Mouse (Mus musculus) lung, embryonic 16.5 days (tissue): Measurements from ENCODE around the gene Slc5a5. TPM values are rescaled to one million over a fixed set of nuclear protein-coding genes. Genes with fewer than 3 reads are reported as not detected.

Experiments
- ATAC-seq: fragments of 200-750 bp; cut with Nextera tagmentation; 2 replicates; pipeline ENCODE4 v1.8.0; 2017; ENCODE audit warnings: low read depth, mild to moderate bottlenecking, moderate library complexity
- H3K27ac ChIP-seq: fragments of 300-500 bp; sonication (generic); 2 replicates; pipeline ENCODE4 v1.5.1; 2014; ENCODE audit warnings: mild to moderate bottlenecking, control low read depth, low read length
- H3K27me3 ChIP-seq: fragments of 300-500 bp; sonication (generic); 2 replicates; pipeline ENCODE4 v1.6.1; 2014; ENCODE audit warnings: low read depth, low read length, mixed read lengths; ENCODE audit not compliant: control insufficient read depth, insufficient read depth
- H3K36me3 ChIP-seq: fragments of 300-500 bp; sonication (generic); 2 replicates; pipeline ENCODE4 v1.6.1; 2014; ENCODE audit warnings: low read length; ENCODE audit not compliant: control insufficient read depth, insufficient read depth
- H3K4me1 ChIP-seq: fragments of 300-500 bp; sonication (generic); replicated peaks from 2 replicates; pipeline ENCODE4 v1.6.1; 2014; ENCODE audit warnings: low read length, mixed read lengths; ENCODE audit not compliant: control insufficient read depth, insufficient read depth
- H3K4me2 ChIP-seq: fragments of 300-500 bp; sonication (generic); 2 replicates; pipeline ENCODE4 v1.6.1; 2014; ENCODE audit warnings: low read depth, low read length, control low read depth
- H3K4me3 ChIP-seq: fragments of 300-500 bp; sonication (generic); 2 replicates; pipeline ENCODE4 v1.5.1; 2014; ENCODE audit warnings: mild to moderate bottlenecking, low read length, control low read depth
- H3K9ac ChIP-seq: fragments of 300-500 bp; sonication (generic); 2 replicates; pipeline ENCODE4 v1.6.1; 2014; ENCODE audit warnings: low read length, control low read depth
- H3K9me3 ChIP-seq: fragments of 300-500 bp; sonication (generic); 2 replicates; pipeline ENCODE4 v1.6.1; 2016; ENCODE audit warnings: low read length; ENCODE audit not compliant: control insufficient read depth
- WGBS: fragments of 180-500 bp; shearing (Covaris S2); extraction: QIAGEN DNeasy Blood & Tissue Kit; methylation state at CpG from one replicate; pipeline ENCODE4 v1.1.7; 2014; 5-methylcytosine and 5-hydroxymethylcytosine counted together
- polyA plus RNA-seq: library from polyadenylated mRNA; unstranded; fragments of >200 nt; fragmentation: Nextera tagmentation; extraction: Ambion mirVana; gene quantifications from 2 replicates; pipeline ENCODE4 v1.2.1, GENCODE M21; 2015

Gene Slc5a5
- polyA plus RNA-seq, 1 experiment from 2014 or later = 0.13 TPM

DNA sequence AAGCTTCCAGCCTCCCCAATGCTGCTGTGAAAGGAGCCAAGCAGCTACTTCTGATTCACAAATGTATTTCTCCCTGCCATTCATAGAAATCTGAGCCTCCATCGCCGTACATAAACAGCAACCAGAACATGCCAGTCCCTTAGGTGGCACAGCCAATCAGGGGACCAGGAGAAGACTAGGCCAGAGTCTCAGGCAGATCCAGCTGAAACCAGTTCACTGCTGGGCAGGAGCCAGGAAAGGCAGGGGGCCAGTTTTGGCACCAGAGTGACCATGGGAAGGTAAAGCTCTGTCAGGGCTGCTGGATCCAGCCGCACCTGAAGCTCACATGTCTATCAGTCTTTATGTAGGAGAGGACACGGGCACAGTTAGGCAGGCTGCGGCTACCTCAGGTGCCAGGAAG lies 1.9 kb downstream of the Slc5a5 start:
- 87% methylated on average over 5 of the region's 5 CpGs for WGBS
- peaks cover 9% of the 10 kb centered on the region for H3K4me1 ChIP-seq
- no peak overlapping the region for H3K4me2 ChIP-seq
- H3K27me3 ChIP-seq = peaks cover 34% of the 10 kb centered on the region
- no peak overlapping the region for H3K4me3 ChIP-seq
- H3K9ac ChIP-seq = no peak overlapping the region
- no peak for ATAC-seq
- peaks cover 17% of the 10 kb centered on the region for H3K36me3 ChIP-seq
- H3K9me3 ChIP-seq = no peaks in the 10 kb centered on the region
- H3K27ac ChIP-seq = no peak overlapping the region

- no peak overlapping the region for H3K4me3 ChIP-seq
- H3K9ac ChIP-seq = no peak overlapping the region
- WGBS = 2% methylated on average over 16 of the region's 18 CpGs
- H3K4me2 ChIP-seq = no peak overlapping the region
- ATAC-seq = no peak
- H3K4me1 ChIP-seq = peaks cover 7% of the 10 kb centered on the region
- no peak overlapping the region for H3K27ac ChIP-seq
- H3K36me3 ChIP-seq = no peaks in the 10 kb centered on the region
- H3K9me3 ChIP-seq = no peaks in the 10 kb centered on the region
- peaks cover 23% of the 10 kb centered on the region for H3K27me3 ChIP-seq
Observed at GRCm38 (mm10) chr8:70887669-70888068, 4.9 kb downstream of the Slc5a5 start.

DNA sequence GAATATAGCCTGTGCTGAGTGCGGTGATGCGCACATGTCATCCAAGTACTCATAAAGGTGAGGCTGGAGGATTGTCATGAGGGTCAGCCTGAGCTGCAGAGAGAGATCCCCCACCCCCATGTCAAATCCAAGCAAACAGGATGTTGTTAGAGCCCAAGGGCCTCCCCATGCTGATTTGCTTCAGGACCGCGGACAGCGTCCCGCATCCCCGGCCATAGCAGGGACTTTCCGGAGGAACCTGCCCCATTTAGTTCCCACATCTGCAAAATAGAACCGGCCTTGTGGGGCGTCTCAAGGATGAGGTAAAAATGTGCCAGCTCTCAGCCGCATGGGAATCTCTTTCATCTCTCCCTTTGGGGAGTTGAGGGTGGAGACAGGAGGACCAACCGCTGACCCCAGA lies 6.9 kb downstream of the Slc5a5 start:
- ATAC-seq = no peak
- Histone ChIP-seq H3K9ac (no peak overlapping the region), H3K27ac (no peak overlapping the region), H3K4me2 (no peak overlapping the region), H3K4me3 (no peak overlapping the region), H3K27me3 (peaks cover 2% of the 10 kb centered on the region; the same call in 1 of the 2 replicates), H3K36me3 (no peaks in the 10 kb centered on the region), H3K4me1 (no peaks in the 10 kb centered on the region; the same call in none of the 2 replicates), H3K9me3 (no peaks in the 10 kb centered on the region)
- 15% methylated on average over 12 of the region's 12 CpGs for WGBS

GRCm38 (mm10) chr8:70884683-70885082 lies 7.9 kb downstream of the Slc5a5 start:
- no peaks in the 10 kb centered on the region for H3K36me3 ChIP-seq
- no peak overlapping the region for H3K4me2 ChIP-seq
- no peak overlapping the region for H3K9ac ChIP-seq
- no peaks in the 10 kb centered on the region for H3K27me3 ChIP-seq
- H3K27ac ChIP-seq = no peak overlapping the region
- no peaks in the 10 kb centered on the region for H3K9me3 ChIP-seq
- no peak overlapping the region for H3K4me3 ChIP-seq
- 72% methylated on average over 10 of the region's 10 CpGs for WGBS
- H3K4me1 ChIP-seq = peaks cover 5% of the 10 kb centered on the region
- ATAC-seq = no peak

DNA sequence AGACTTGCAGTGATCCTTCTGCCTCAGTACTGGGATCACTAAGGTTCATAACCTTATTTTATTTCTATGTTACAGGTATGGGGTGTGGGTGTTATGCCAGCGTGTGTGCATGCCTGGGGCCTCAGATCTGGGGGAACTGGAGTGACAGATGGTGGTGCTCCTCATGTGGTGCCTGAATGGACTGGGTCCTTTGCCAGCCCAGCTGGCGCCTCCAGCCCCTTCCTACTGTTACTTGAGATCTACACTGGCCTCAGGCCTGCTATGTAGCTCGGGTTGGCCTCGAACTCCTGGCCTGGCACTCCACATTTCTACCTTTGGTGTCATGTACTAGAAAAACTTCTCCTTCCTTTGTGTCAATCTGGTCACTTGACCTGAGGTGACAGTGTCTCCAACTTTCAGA lies 8.4 kb downstream of the Slc5a5 start:
- H3K36me3 ChIP-seq = no peaks in the 10 kb centered on the region

DNA sequence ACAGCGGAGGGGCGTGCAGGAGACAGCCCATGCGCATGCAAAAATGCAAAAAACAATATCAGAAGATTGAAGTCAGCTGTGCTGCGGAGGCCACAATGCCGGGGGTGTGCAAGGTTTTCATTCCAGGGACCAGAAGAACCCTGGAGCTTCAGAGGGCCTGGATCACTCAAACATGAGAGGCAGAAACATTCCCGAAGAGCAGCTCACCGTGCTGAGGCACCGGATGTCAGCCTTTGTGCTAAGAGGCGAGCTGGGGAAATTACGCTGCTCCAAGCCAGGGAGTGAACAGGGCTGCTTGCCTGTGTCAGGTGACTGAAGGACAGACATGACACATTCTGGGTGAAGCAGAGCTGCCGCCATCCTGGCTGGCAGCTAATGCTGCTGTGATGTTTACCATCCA lies 12.0 kb downstream of the Slc5a5 start:
- H3K27me3 ChIP-seq = no peaks in the 10 kb centered on the region
- H3K4me2 ChIP-seq = no peak overlapping the region
- H3K4me3 ChIP-seq = no peak overlapping the region
- ATAC-seq = no peak
- H3K9ac ChIP-seq = no peak overlapping the region
- H3K9me3 ChIP-seq = no peaks in the 10 kb centered on the region
- H3K4me1 ChIP-seq = peaks cover 5% of the 10 kb centered on the region
- WGBS = 18% methylated on average over 11 of the region's 11 CpGs
- H3K36me3 ChIP-seq = no peaks in the 10 kb centered on the region
- no peak overlapping the region for H3K27ac ChIP-seq

More for the DNA sequence above, 8.4 kb downstream of the Slc5a5 start:
- peaks cover 5% of the 10 kb centered on the region for H3K4me1 ChIP-seq
- H3K27ac ChIP-seq = no peak overlapping the region
- 78% methylated on average over 4 of the region's 4 CpGs for WGBS
- H3K9ac ChIP-seq = no peak overlapping the region
- no peak overlapping the region for H3K4me2 ChIP-seq
- no peaks in the 10 kb centered on the region for H3K9me3 ChIP-seq
- no peak overlapping the region for H3K4me3 ChIP-seq
- no peak for ATAC-seq
- no peaks in the 10 kb centered on the region for H3K27me3 ChIP-seq

GRCm38 (mm10) chr8:70880126-70880525 lies 12.4 kb downstream of the Slc5a5 start:
- peaks cover 5% of the 10 kb centered on the region for H3K4me1 ChIP-seq
- 5% methylated on average over 4 of the region's 4 CpGs for WGBS
- no peaks in the 10 kb centered on the region for H3K36me3 ChIP-seq
- H3K27me3 ChIP-seq = no peaks in the 10 kb centered on the region
- no peak overlapping the region for H3K27ac ChIP-seq
- no peak overlapping the region for H3K4me2 ChIP-seq
- ATAC-seq = no peak
- H3K4me3 ChIP-seq = no peak overlapping the region
- no peak overlapping the region for H3K9ac ChIP-seq
- no peaks in the 10 kb centered on the region for H3K9me3 ChIP-seq

DNA sequence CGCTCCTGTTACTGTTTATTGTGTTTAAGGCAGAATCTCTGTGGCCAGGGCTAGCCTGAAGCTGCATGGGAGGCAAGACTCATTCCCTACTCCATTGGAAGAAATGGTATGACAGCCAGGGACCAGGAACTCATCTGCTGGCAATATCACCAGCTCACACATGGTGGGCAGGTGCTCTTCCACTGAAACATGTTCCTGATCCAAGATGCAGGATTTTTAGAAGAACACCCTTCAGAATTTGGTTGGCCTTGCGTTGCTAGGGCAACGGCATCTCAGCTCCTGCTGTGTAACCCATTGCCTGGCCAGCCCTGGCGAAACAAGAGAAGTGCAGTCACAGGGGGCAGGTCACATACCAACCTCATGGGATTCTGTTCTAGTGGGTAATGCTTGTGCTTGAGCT lies 13.1 kb downstream of the Slc5a5 start:
- H3K4me2 ChIP-seq = no peak overlapping the region
- ATAC-seq = no peak
- WGBS = 50% methylated on average over 4 of the region's 4 CpGs

GRCm38 (mm10) chr8:70878178-70878577 lies 14.4 kb downstream of the Slc5a5 start:
- Histone ChIP-seq H3K36me3 (no peaks in the 10 kb centered on the region), H3K9ac (no peak overlapping the region), H3K9me3 (no peaks in the 10 kb centered on the region), H3K4me3 (no peak overlapping the region), H3K4me1 (peaks cover 5% of the 10 kb centered on the region), H3K4me2 (no peak overlapping the region), H3K27me3 (no peaks in the 10 kb centered on the region), H3K27ac (no peak overlapping the region)
- 36% methylated on average over 2 of the region's 2 CpGs for WGBS
- ATAC-seq = no peak

More for the DNA sequence above, 13.1 kb downstream of the Slc5a5 start:
- H3K27ac ChIP-seq = no peak overlapping the region
- no peak overlapping the region for H3K9ac ChIP-seq
- no peaks in the 10 kb centered on the region for H3K9me3 ChIP-seq
- no peak overlapping the region for H3K4me3 ChIP-seq
- H3K27me3 ChIP-seq = no peaks in the 10 kb centered on the region
- H3K4me1 ChIP-seq = peaks cover 5% of the 10 kb centered on the region
- H3K36me3 ChIP-seq = no peaks in the 10 kb centered on the region

DNA sequence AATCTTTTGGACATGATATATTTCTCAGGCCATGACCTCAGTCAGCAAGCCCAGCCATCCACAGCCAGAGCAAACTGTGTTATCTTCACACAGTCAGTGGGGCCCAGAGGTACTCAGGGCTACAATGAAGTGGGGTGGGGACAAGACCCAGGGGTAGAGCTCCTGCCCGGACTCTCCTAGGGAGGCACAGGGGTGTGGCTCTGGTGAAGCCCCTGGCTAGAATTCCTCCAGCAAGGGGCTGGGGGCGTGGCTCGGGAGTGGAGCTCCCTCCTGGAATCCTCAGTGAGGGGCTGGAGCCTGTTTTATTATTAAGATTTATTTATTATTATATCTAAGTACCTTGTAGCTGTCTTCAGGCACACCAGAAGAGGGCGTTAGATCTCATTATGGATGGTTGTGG lies 16.2 kb downstream of the Slc5a5 start:
- Histone ChIP-seq H3K9ac (no peak overlapping the region), H3K4me2 (no peak overlapping the region), H3K27me3 (no peaks in the 10 kb centered on the region), H3K4me3 (no peak overlapping the region), H3K27ac (no peak overlapping the region), H3K4me1 (peaks cover 5% of the 10 kb centered on the region), H3K36me3 (no peaks in the 10 kb centered on the region), H3K9me3 (no peaks in the 10 kb centered on the region)
- ATAC-seq = no peak
- WGBS = 38% methylated on average over 4 of the region's 4 CpGs
